Mouse (Mus musculus): ENCODE data around the gene Ccna1. TPM values are rescaled to one million over a fixed set of nuclear protein-coding genes. Genes with fewer than 3 reads are reported as not detected.

Ccna1 gene
- total and polyA plus RNA-seq, 3 experiments, result not detected

GRCm38 (mm10) chr3:55088359-55088758 lies 33.1 kb upstream of the Ccna1 start:
- H3K4me3 ChIP-seq (replicated peaks in 1 of 3; ENCODE audit: low read depth in 2 of 3, low read length in 2 of 3, poor library complexity in 1 of 3), result no peak overlapping the region
- DNase-seq (ENCODE audit: extremely low read depth), result no peak
- dilution Hi-C loops (cut with MboI; ENCODE audit: extremely low pct_ligation_motif_present, extremely low pct_unique_long_range_greater_than_20kb, low sequenced_read_pairs) (no loop called here), in situ Hi-C loops (cut with MboI; ENCODE audit: low pct_ligation_motif_present, low pct_unique_long_range_greater_than_20kb, low sequenced_read_pairs) (no loop called here)
- no peaks in the 10 kb centered on the region for H3K79me2 ChIP-seq (replicated peaks; ENCODE audit: control insufficient read depth, extremely low read depth, insufficient read depth, poor library complexity, severe bottlenecking)
- H3K4me2 ChIP-seq (ENCODE audit: insufficient read depth, low read depth, poor library complexity, severe bottlenecking), result no peak overlapping the region
- H3K9ac ChIP-seq (ENCODE audit: insufficient read depth, low read depth), result no peak overlapping the region
- H3K27ac ChIP-seq (ENCODE audit: insufficient read depth, low read depth), result no peak overlapping the region
- H3K36me3 ChIP-seq (replicated peaks in 1 of 2; ENCODE audit: control insufficient read depth in 1 of 2, insufficient read depth in 1 of 2, low read length in 1 of 2), result no peaks in the 10 kb centered on the region
- no peaks in the 10 kb centered on the region for H3K9me3 ChIP-seq (replicated peaks; ENCODE audit: low read length)
- H3K27me3 ChIP-seq (replicated peaks), result no peaks in the 10 kb centered on the region
- H3K4me1 ChIP-seq (ENCODE audit: control insufficient read depth in 1 of 2, insufficient read depth in 2 of 2), result no peaks in the 10 kb centered on the region
- no peak for TF ChIP-seq NELFE (IDR thresholded peaks at IDR 0.05; ENCODE audit: low read depth, low read length)
- TF ChIP-seq E2F4 (IDR thresholded peaks at IDR 0.05; ENCODE audit: insufficient replicate concordance, low read depth, low read length), result no peak
- TF ChIP-seq HCFC1 (IDR thresholded peaks at IDR 0.05; ENCODE audit: low read depth, low read length), result no peak
- TF ChIP-seq MAX (IDR thresholded peaks at IDR 0.05; ENCODE audit: low read length), result no peak
- TF ChIP-seq MEF2A (IDR thresholded peaks at IDR 0.05; ENCODE audit: borderline replicate concordance, low read depth, low read length), result no peak
- TF ChIP-seq TCF12 (IDR thresholded peaks at IDR 0.05; ENCODE audit: low read depth, low read length), result no peak
- no peak for TF ChIP-seq RCOR1 (conservative IDR thresholded peaks at IDR 0.05; ENCODE audit: low read depth, low read length)

- no peak for DNase-seq (ENCODE audit: extremely low read depth)
- Histone ChIP-seq H3K4me1 (ENCODE audit: control insufficient read depth in 1 of 2, insufficient read depth in 2 of 2) (no peaks in the 10 kb centered on the region), H3K27me3 (replicated peaks) (no peaks in the 10 kb centered on the region), H3K79me2 (replicated peaks; ENCODE audit: control insufficient read depth, extremely low read depth, insufficient read depth, poor library complexity, severe bottlenecking) (no peaks in the 10 kb centered on the region), H3K9me3 (replicated peaks; ENCODE audit: low read length) (no peaks in the 10 kb centered on the region), H3K4me3 (replicated peaks in 1 of 3; ENCODE audit: low read depth in 2 of 3, low read length in 2 of 3, poor library complexity in 1 of 3) (no peak overlapping the region), H3K9ac (ENCODE audit: insufficient read depth, low read depth) (no peak overlapping the region), H3K4me2 (ENCODE audit: insufficient read depth, low read depth, poor library complexity, severe bottlenecking) (no peak overlapping the region), H3K27ac (ENCODE audit: insufficient read depth, low read depth) (no peak overlapping the region), H3K36me3 (replicated peaks in 1 of 2; ENCODE audit: control insufficient read depth in 1 of 2, insufficient read depth in 1 of 2, low read length in 1 of 2) (no peaks in the 10 kb centered on the region)
- dilution Hi-C loops (cut with MboI; ENCODE audit: extremely low pct_ligation_motif_present, extremely low pct_unique_long_range_greater_than_20kb, low sequenced_read_pairs) (no loop called here), in situ Hi-C loops (cut with MboI; ENCODE audit: low pct_ligation_motif_present, low pct_unique_long_range_greater_than_20kb, low sequenced_read_pairs) (no loop called here)
- TF ChIP-seq CTCF (conservative IDR thresholded peaks at IDR 0.05 in 1 of 2, IDR thresholded peaks at IDR 0.05 in 1 of 2; ENCODE audit: low read depth in 2 of 2, low read length in 2 of 2) (peak in 1 of 2 experiments; percentile 60; a peak in 2 of 4 replicates), RAD21 (IDR thresholded peaks at IDR 0.05; ENCODE audit: low read depth, low read length) (peak; percentile 46), ZNF384 (IDR thresholded peaks at IDR 0.05; ENCODE audit: low read depth, low read length) (no peak)
These were observed 32.1 kb upstream of the Ccna1 start for GRCm38 (mm10) chr3:55087360-55087759.

- Histone ChIP-seq H3K4me1 (ENCODE audit: control insufficient read depth in 1 of 2, insufficient read depth in 2 of 2) (no peaks in the 10 kb centered on the region), H3K27ac (ENCODE audit: insufficient read depth, low read depth) (no peak overlapping the region), H3K4me3 (replicated peaks in 1 of 3; ENCODE audit: low read depth in 2 of 3, low read length in 2 of 3, poor library complexity in 1 of 3) (no peak overlapping the region), H3K9ac (ENCODE audit: insufficient read depth, low read depth) (no peak overlapping the region), H3K9me3 (replicated peaks; ENCODE audit: low read length) (no peaks in the 10 kb centered on the region), H3K27me3 (replicated peaks) (no peaks in the 10 kb centered on the region), H3K4me2 (ENCODE audit: insufficient read depth, low read depth, poor library complexity, severe bottlenecking) (no peak overlapping the region), H3K79me2 (replicated peaks; ENCODE audit: control insufficient read depth, extremely low read depth, insufficient read depth, poor library complexity, severe bottlenecking) (no peaks in the 10 kb centered on the region), H3K36me3 (replicated peaks in 1 of 2; ENCODE audit: control insufficient read depth in 1 of 2, insufficient read depth in 1 of 2, low read length in 1 of 2) (no peaks in the 10 kb centered on the region)
- no peak for DNase-seq (ENCODE audit: extremely low read depth)
- TF ChIP-seq MAFK (IDR thresholded peaks at IDR 0.05; ENCODE audit: insufficient replicate concordance, low read length) (no peak), UBTF (IDR thresholded peaks at IDR 0.05; ENCODE audit: low read depth, low read length) (no peak), ETS1 (conservative IDR thresholded peaks at IDR 0.05; ENCODE audit: low read depth, low read length) (no peak), E2F4 (IDR thresholded peaks at IDR 0.05; ENCODE audit: insufficient replicate concordance, low read depth, low read length) (no peak), RAD21 (IDR thresholded peaks at IDR 0.05; ENCODE audit: low read depth, low read length) (no peak), MAX (IDR thresholded peaks at IDR 0.05; ENCODE audit: low read length) (no peak), USF1 (IDR thresholded peaks at IDR 0.05; ENCODE audit: low read depth, low read length) (no peak), ZKSCAN1 (IDR thresholded peaks at IDR 0.05; ENCODE audit: borderline replicate concordance, low read depth, low read length) (no peak), ZNF384 (IDR thresholded peaks at IDR 0.05; ENCODE audit: low read depth, low read length) (no peak), ZC3H11A (IDR thresholded peaks at IDR 0.05; ENCODE audit: low read depth, low read length) (no peak), POLR2A (IDR thresholded peaks at IDR 0.05; ENCODE audit: low read depth, low read length) (no peak), NRF1 (IDR thresholded peaks at IDR 0.05; ENCODE audit: low read depth, low read length) (no peak), CHD2 (IDR thresholded peaks at IDR 0.05; ENCODE audit: low read length) (no peak), BHLHE40 (IDR thresholded peaks at IDR 0.05; ENCODE audit: low read depth, low read length) (no peak), MAZ (IDR thresholded peaks at IDR 0.05; ENCODE audit: low read depth, low read length) (no peak), JUN (IDR thresholded peaks at IDR 0.05; ENCODE audit: insufficient read depth, low read depth, low read length) (no peak), IRF4 (IDR thresholded peaks at IDR 0.05; ENCODE audit: low read depth, low read length) (no peak), TBP (conservative IDR thresholded peaks at IDR 0.05; ENCODE audit: low read depth, low read length) (no peak), SMC3 (IDR thresholded peaks at IDR 0.05; ENCODE audit: low read depth, low read length) (no peak), ELF1 (IDR thresholded peaks at IDR 0.05; ENCODE audit: low read depth, low read length) (no peak)
- dilution Hi-C loops (cut with MboI; ENCODE audit: extremely low pct_ligation_motif_present, extremely low pct_unique_long_range_greater_than_20kb, low sequenced_read_pairs), result no loop called here
- in situ Hi-C loops (cut with MboI; ENCODE audit: low pct_ligation_motif_present, low pct_unique_long_range_greater_than_20kb, low sequenced_read_pairs), result no loop called here
These were observed 31.6 kb upstream of the Ccna1 start for GRCm38 (mm10) chr3:55086948-55087347.

Measured in CH12.LX (cell line).